Mouse (Mus musculus): Measurements from ENCODE around the gene Myo18b.

DNA sequence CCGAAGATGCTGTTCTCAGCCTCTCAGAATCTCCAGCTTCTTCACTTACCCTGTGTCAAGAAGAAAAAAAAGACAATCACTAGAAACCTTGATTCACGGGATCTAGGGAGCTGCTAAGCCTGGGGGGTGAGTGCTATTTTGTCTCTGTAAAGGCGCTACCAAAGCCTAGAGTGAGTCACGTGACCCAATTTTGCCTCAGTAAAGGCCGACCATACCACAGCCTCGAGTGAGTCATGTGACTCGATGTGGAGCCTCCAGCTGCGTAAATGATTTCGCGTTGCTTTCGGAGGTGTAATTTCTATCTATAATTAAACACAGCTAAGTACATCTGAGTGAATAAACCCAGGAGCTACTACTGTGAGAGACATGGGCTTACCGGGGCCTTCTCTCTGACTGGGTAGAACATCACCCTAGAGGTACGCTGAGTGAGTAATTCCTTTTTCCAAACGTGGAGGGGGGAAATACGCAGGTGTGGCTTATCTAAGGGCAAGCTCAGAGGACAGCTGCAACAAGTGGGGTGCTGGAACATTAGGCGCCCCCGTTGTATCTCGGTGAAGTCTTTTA is 202.8 kb downstream of the Myo18b start:
- TF ChIP-seq CTCF (IDR thresholded peaks at IDR 0.05; ENCODE audit: control insufficient read depth, insufficient read depth, insufficient replicate concordance, low read depth, low read length): no peak
- TF ChIP-seq POLR2A (IDR thresholded peaks at IDR 0.05; ENCODE audit: control insufficient read depth, low read depth, low read length): no peak
